Mouse (Mus musculus): Measurements from ENCODE around the gene Igdcc3. TPM values are rescaled to one million over a fixed set of nuclear protein-coding genes. Genes with fewer than 3 reads are reported as not detected.
"Not testable (repeated sequence)": the region's sequence is repeated elsewhere in the genome, so short reads cannot be mapped to it uniquely, and the experiment has no call there.

Igdcc3 gene
- polyA plus RNA-seq, 1 experiment: 0.13 TPM

DNA sequence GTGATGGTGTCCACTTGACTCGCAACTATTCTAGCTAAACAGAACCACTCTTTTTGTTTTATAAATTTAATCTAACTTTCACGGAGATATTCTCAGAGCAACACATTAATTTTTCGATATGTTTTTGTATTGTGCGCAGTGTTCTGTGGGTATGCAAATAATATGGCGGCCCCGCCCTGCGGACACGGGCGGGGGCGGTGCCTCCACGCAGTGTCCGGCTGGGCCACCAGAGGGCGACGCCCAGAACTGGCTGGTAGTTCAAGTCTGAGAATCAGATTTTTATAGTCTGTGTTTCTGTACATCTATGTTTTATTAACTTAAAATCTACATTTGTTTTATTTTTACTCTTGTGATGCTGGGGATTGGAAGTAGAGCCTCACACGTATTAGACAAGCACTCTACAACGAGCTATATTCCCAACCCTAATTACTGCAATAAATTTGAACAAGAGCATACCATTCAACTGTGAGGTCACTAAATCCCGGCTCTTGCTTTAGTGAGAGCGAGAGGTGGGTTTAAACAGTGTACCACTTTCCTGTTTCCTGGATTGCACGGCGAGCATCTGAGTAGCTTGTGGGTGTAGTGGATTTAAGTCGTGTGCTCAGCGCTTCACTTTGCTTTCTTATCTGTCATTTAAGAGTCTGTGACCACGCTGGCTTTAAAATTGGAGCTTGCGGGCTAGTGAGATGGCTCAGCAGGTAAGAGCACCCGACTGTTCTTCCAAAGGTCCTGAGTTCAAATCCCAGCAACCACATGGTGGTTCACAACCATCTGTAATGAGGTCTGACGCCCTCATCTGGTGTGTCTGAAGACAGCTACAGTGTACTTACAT is 56.0 kb downstream of the Igdcc3 start:
- WGBS: 15% methylated on average over 26 of the region's 26 CpGs
- Histone ChIP-seq H3K4me1 (ENCODE audit: control insufficient read depth, insufficient read depth, low read length) (peaks cover 18% of the 10 kb centered on the region), H3K4me3 (replicated peaks; ENCODE audit: extremely low read depth, low read depth, low read length) (peak overlapping the region; percentile 54)
- peak; percentile 92 for DNase-seq
- TF ChIP-seq CTCF (IDR thresholded peaks at IDR 0.05; ENCODE audit: insufficient read depth, low read length) (peak; percentile 64), POLR2A (IDR thresholded peaks at IDR 0.05; ENCODE audit: borderline replicate concordance, extremely low read depth, low read depth, low read length) (no peak)

DNA sequence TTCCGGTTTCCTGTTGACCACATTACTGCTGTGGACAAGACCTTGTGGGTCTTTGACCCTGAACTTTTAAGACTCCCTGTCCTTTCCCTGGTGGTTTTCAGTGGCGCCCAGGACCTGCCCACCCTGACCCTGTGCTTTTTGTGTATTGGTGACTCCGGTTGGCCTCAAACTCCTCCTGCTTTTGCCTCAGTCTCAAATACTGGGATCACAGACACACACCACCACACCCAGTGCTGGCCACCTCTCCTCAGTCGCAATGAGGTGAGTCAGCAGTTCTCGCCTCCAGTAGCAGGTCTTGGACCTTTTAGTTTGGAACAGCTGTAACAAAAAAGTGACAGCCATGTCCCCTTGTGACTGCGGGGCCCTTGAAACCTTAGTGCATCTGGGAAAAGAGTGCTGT is 56.8 kb downstream of the Igdcc3 start:
- 84% methylated on average over 6 of the region's 6 CpGs for WGBS
- DNase-seq: no peak
- no peak overlapping the region for H3K4me3 ChIP-seq (replicated peaks; ENCODE audit: extremely low read depth, low read depth, low read length)
- H3K4me1 ChIP-seq (ENCODE audit: control insufficient read depth, insufficient read depth, low read length): peaks cover 18% of the 10 kb centered on the region
- TF ChIP-seq CTCF (IDR thresholded peaks at IDR 0.05; ENCODE audit: insufficient read depth, low read length) (no peak), POLR2A (IDR thresholded peaks at IDR 0.05; ENCODE audit: borderline replicate concordance, extremely low read depth, low read depth, low read length) (no peak)

DNA sequence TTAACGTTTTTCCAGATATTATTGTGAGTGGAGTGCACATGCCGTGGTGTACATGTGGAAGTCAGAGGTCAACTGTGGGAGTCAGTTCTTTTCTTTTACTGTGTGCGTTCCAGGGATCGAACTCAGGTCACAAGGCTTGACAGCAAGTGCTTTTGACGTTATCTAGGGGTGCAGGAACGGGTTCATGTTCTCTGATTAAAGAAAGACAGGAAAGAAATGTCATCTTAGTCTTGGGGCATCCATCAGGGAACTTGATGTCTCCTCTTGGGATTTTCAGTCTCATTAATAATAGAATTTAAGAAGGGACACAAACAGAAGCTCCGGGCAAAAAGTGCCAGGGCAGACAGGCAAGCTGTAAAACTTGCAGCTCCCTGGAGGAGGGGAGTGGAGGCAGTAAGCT is 58.7 kb downstream of the Igdcc3 start:
- no peak for DNase-seq
- WGBS: 42% methylated on average over 7 of the region's 7 CpGs
- TF ChIP-seq POLR2A (IDR thresholded peaks at IDR 0.05; ENCODE audit: borderline replicate concordance, extremely low read depth, low read depth, low read length) (no peak), CTCF (IDR thresholded peaks at IDR 0.05; ENCODE audit: insufficient read depth, low read length) (no peak)
- no peak overlapping the region for H3K4me3 ChIP-seq (replicated peaks; ENCODE audit: extremely low read depth, low read depth, low read length)
- peaks cover 18% of the 10 kb centered on the region for H3K4me1 ChIP-seq (ENCODE audit: control insufficient read depth, insufficient read depth, low read length)

DNA sequence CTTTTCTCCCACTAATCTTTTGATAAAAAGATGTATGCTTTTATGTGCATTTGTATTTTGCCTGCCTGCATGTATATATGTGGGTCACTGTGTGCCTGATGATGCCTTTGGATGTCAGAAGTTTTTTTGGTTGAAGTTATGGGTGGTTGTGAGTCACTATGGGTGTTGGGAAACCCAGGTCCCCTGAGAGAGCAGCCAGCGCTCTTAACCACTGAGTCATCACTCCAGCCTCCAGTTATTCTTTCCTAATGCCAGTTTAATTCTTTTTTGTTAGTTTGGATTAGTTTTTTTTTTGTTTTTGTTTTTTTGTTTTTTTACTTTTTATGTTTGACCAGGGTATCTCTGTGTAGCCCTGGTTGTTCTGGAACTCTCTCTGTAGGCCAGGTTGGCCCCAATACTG is 59.6 kb downstream of the Igdcc3 start:
- H3K4me3 ChIP-seq (replicated peaks; ENCODE audit: extremely low read depth, low read depth, low read length): no peak overlapping the region
- WGBS: 29% methylated on average over 1 of the region's 1 CpGs
- H3K4me1 ChIP-seq (ENCODE audit: control insufficient read depth, insufficient read depth, low read length): peaks cover 11% of the 10 kb centered on the region
- TF ChIP-seq POLR2A (IDR thresholded peaks at IDR 0.05; ENCODE audit: borderline replicate concordance, extremely low read depth, low read depth, low read length): no peak
- no peak for TF ChIP-seq CTCF (IDR thresholded peaks at IDR 0.05; ENCODE audit: insufficient read depth, low read length)
- DNase-seq: no peak

DNA sequence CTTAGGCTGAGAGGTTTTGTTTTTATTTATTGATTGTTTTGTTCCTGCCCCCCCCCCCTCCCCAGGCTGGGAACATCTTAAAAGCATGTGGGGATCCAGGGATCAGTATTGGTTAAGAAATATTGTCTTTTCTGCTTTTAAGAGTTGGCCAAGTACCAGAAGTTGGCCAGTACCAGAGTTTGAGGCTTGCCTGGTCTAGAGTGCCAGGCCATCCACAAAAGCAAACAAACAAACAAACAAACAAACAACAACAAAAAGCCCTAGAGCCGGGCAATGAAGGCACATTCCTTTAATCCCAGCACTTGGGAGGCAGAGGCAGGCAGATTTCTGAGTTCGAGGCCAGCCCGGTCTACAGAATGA is 60.0 kb downstream of the Igdcc3 start:
- WGBS: 50% methylated on average over 3 of the region's 3 CpGs
- H3K4me3 ChIP-seq (replicated peaks; ENCODE audit: extremely low read depth, low read depth, low read length): no peak overlapping the region
- peaks cover 7% of the 10 kb centered on the region for H3K4me1 ChIP-seq (ENCODE audit: control insufficient read depth, insufficient read depth, low read length)
- no peak for TF ChIP-seq CTCF (IDR thresholded peaks at IDR 0.05; ENCODE audit: insufficient read depth, low read length)
- no peak for TF ChIP-seq POLR2A (IDR thresholded peaks at IDR 0.05; ENCODE audit: borderline replicate concordance, extremely low read depth, low read depth, low read length)
- DNase-seq: no peak

DNA sequence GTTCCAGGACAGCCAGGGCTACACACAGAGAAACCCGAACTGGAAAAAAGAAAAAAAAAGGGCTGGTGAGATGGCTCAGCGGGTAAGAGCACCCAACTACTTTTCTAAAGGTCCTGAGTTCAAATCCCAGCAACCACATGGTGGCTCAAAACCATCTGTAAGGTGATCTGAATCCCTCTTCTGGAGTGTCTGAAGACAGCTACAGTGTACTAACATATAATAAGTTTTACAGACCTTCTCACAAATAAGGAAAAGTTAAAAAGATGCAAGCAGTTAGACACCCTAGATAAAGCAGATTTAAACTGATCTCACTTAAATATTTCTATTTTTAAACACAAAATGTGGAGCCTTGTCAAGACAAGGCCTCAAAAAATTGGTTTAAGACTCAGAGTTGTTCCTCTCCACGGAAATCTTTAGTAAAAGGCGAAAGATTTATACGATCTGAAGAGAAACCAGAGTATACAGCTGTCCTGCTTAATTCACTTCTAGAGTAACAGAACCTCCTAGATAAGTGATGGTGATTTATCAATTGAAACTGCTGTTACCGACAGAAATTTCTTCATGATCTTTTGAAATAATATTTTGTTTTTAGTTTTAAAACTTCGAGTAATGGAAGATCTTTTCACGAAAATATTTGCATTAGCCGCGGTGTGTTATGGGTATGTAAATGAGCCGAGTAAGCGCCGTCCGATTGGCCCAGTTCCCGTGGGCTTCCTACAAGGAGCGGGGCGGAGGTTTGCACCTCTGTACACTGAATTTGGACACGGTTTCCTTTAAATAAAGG is 60.6 kb downstream of the Igdcc3 start:
- TF ChIP-seq CTCF (IDR thresholded peaks at IDR 0.05; ENCODE audit: insufficient read depth, low read length) (no peak), POLR2A (IDR thresholded peaks at IDR 0.05; ENCODE audit: borderline replicate concordance, extremely low read depth, low read depth, low read length) (0 out of 2 replicates have a peak, but pooled peaks have one; percentile 19)
- H3K4me3 ChIP-seq (replicated peaks; ENCODE audit: extremely low read depth, low read depth, low read length): peak overlapping the region; percentile 70
- 2% methylated on average over 18 of the region's 18 CpGs for whole genome bisulfite sequencing
- peak; percentile 76 for DNase-seq
- peaks cover 5% of the 10 kb centered on the region; the same call in 1 of the 2 replicates for H3K4me1 ChIP-seq (ENCODE audit: control insufficient read depth, insufficient read depth, low read length)

DNA sequence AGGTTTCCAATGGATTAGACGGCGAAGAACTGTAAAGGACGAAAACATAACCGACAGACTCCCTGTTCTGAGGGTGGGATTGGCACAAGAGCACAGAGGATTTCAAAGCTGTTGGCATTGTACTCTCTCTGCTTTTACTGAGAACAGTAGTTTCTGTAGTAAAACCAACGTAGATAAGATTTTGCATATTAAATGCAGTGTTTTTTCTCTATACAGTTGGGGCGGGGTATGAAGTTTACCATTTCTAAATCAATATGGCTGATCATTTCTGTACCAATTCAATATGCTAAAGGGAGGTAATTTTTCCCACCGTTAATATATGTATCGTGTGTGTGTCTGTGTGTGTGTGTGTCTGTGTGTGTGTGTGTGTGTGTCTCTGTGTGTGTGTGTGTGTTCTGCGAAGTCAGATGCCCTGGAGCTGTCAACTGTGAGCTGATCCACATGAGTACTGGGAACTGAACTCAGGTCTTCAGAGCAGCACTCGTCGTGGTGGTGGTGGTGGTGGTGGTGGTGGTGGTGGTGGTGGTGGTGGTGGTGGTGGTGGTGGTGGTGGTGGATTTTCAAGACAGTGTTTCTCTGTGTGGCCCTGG is 61.3 kb downstream of the Igdcc3 start:
- H3K4me1 ChIP-seq (ENCODE audit: control insufficient read depth, insufficient read depth, low read length): peaks cover 5% of the 10 kb centered on the region; the same call in 1 of the 2 replicates
- H3K4me3 ChIP-seq (replicated peaks; ENCODE audit: extremely low read depth, low read depth, low read length): peak overlapping the region; percentile 70
- 24% methylated on average over 11 of the region's 11 CpGs for WGBS
- DNase-seq: no peak
- no peak for TF ChIP-seq POLR2A (IDR thresholded peaks at IDR 0.05; ENCODE audit: borderline replicate concordance, extremely low read depth, low read depth, low read length)
- no peak for TF ChIP-seq CTCF (IDR thresholded peaks at IDR 0.05; ENCODE audit: insufficient read depth, low read length)

DNA sequence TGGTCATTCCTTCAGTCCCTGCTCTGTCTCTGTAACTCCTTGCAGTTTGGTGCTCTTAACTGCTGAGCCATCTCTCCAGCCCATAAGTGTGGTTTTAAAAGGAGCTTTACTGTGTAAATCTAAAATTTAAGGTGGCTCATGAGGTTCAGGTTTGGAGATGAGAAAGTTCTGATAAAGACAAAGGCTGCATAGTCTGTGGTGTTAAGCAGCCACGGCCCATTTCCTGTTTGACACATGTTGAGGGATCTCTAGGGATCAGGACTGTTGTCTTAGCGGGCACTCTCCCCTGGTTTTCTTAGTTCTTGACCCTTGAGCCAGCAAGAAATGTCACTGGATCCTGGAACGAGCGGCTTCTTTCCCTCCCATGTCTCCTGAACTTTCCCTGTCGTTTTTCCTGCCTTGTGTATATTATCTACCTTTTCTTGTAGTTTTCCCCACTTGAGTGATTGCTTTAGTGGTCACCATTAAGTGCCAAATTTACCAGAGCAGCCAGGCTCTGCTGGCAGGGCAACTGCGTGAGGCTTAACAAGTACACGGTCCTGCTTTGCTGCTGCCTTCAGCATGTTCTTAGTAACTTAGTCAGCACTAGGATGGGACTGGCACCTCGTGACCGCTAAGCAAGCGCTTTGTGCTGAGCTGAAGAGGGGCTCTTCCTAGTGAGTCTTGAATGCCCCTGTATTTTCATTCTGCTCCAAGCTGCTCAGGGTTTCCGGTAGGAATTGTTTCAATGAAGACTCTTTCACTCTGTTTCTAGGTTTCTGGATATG is 64.2 kb downstream of the Igdcc3 start:
- no peak for TF ChIP-seq CTCF (IDR thresholded peaks at IDR 0.05; ENCODE audit: insufficient read depth, low read length)
- 56% methylated on average over 11 of the region's 11 CpGs for WGBS
- H3K4me3 ChIP-seq (replicated peaks; ENCODE audit: extremely low read depth, low read depth, low read length): no peak overlapping the region
- DNase-seq: no peak
- peaks cover 1% of the 10 kb centered on the region; the same call in 1 of the 2 replicates for H3K4me1 ChIP-seq (ENCODE audit: control insufficient read depth, insufficient read depth, low read length)

DNA sequence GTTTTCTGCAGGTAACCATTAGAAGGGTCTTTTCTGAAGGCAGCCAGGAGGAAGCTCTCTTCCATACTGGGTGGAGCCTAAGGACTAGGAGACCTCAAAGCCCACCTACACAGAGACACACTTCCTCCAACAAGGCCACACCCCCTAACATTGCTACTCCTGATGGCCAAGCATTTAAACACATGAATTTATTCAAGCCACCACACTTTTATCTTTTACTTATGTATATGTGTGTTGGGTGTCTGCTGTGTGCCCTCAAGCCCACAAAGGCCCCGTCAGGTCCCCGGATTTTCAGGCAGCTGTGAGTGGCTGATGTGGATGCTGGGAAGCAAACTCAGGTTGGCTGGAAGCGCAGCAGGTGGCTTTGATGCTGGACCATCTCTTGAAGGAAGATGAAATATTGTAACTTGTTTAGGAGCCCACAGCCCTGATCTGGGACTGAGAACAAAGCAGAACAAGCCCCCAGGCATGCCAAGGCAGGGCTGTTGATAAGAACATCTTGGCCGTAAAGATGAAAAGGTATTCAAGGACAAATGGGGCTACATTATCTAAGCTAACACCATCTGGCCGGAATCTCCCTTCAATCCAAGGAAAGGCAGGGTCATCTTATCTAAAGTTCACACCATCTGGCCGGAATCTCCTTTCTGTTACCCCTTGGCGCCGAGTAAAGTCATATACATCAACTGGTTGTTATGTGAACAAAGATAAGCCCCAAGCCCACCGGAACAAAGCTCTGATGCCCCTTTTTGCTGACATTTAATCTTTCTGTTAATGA is 66.2 kb downstream of the Igdcc3 start:
- H3K4me1 ChIP-seq (ENCODE audit: control insufficient read depth, insufficient read depth, low read length): not testable (repeated sequence)

More for the DNA sequence above, 66.2 kb downstream of the Igdcc3 start:
- not testable (repeated sequence) for DNase-seq; H3K4me3 ChIP-seq (replicated peaks; ENCODE audit: extremely low read depth, low read depth, low read length)
- WGBS: 77% methylated on average over 9 of the region's 9 CpGs
